Mouse (Mus musculus): ENCODE measurements around the gene Sowaha. TPM values are rescaled to one million over a fixed set of nuclear protein-coding genes. Genes with fewer than 3 reads are reported as not detected.
A peak's percentile ranks its signal among the peaks of the same experiment; 100 is the strongest.
"Not testable (repeated sequence)": the region's sequence is repeated elsewhere in the genome, so short reads cannot be mapped to it uniquely, and the experiment has no call there.

The Sowaha gene
- total RNA-seq, 2 experiments from 2014 or later, result 0.07 TPM

DNA sequence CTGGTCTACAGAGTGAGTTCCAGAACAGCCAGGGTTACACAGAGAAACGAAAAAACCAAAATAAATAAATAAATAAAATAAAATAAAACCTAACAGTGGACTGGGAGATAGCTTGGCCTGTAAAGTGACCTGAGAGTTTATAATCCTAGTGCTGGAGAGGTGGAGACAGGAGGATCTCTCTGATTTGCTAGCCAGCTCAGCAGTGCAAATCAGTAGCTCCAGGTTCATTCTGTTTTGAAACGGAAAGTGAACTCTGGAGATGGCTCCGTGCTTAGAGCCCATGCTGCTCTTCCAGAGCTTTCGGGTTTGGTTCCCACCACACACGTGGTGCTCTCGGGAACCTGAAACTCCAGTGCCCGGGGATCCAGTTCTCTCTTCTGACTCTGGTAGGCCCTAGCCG lies 32.1 kb downstream of the Sowaha start:
- DNase-seq (ENCODE audit: low spot score), result no peak

DNA sequence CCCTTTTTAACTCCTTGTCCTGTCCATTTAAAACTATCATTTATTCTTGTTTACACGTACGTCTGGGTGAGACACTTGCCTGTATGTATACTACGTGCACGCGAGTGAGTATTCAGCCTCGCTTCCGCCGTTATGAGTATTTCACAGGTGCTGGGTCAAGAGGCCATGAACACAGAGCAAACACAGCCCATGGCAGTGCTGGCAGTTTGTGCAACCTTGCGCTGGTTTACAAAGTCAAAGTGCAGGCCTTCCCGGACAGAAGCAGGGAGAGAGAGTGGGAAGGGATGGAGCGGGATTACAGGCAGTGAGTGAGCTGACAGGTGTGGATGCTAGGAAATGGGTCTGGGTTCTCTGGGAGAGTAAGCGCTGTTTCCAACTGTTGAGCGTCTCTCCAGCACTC lies 33.9 kb downstream of the Sowaha start:
- DNase-seq (ENCODE audit: low spot score), result no peak

DNA sequence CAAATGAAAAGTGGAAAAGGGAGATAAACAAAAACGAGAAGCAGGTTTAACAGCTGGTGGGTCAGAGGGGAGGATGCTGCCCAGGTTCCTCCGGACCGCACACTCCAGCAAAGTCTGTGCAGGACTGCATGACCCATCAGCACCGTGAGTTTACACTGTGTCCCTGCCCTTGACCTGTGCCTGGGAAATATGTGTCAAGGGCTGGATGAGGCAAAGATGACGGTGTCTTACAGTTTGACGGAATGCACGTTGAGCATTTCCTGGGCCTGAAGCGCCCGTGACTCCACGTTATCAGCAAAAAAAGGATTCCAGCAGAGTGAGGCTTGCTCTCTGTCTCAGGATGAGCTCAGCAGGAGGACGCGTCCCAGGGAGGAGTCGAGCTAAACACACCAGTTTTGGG lies 34.5 kb downstream of the Sowaha start:
- no peak for DNase-seq (ENCODE audit: low spot score)

DNA sequence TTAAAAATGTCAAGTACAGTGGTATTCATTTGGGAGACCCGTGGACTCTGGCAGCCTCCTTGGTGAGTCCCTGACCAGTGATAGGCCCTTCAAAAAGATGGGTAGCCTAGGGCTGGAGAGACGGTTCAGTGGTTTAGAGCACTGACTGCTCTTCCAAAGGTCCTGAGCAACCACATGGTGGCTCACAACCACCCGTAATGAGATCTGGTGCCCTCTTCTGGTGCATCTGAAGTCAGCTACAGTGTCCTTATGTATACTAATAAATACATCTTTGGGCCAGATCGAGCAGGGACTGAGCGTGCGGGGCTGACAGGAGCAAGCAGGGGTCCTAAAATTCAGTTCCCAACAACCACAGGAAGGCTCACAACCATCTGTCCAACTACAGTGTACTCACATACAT lies 36.2 kb downstream of the Sowaha start:
- peak; percentile 46 for DNase-seq (ENCODE audit: low spot score)

DNA sequence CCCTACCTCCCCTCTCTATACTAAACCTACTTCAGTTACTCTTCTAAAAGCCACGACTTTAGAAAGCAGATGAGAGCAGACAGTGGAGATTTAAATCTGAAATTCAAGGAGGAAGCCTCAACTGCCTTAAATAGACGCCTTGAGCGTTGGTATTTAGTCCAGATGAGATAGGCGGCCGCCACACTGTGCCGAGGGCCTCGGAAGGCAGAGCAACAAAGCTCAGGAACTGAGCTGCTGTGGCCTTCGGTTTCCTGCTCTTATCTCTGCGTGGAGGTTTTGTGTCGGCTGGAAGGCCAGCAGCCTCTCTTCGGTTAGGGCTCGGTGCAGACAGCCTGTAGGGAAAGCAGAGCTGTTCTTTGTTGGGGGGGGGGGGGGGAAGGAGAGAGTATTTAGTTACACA lies 38.2 kb downstream of the Sowaha start:
- DNase-seq (ENCODE audit: low spot score), result no peak

DNA sequence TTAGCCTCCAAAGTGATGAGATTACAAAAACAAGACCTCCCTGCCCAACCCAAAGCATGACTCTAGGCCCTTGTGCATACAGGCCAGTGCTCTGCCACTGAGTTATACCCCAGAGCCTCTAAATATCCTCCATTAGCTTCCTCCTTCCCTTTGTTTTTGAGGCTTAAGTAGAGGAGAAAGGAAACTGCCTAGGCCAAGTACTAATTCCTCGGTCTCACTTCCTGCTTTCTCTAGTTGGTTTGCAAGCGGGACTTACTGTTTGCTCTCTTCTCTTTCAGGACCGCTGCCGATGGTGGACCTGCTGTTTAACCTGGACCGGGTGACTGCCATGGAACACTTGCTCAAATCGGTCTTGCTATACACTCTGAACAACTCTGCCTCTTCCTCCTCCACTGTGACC lies 43.7 kb downstream of the Sowaha start:
- no peak for DNase-seq (ENCODE audit: low spot score)

DNA sequence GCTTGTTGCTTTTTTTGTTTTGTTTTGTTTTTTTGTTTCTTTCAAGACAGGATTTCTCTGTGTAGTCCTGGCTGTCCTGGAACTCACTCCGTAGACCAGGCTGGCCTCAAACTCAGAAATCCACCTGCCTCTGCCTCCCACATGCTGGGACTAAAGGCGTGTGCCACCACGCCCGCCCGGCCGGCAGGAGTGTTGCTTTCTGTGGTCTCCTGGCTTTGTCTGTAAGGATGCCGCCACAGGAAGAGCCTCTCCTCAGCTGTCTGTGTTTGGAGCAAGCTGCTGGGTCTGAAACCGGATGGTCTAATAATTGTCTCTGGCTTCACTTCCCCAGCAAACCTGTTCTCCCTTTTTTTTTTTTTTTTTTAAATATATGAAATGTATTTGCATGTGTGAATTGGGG lies 44.6 kb downstream of the Sowaha start:
- no peak for DNase-seq (ENCODE audit: low spot score)

DNA sequence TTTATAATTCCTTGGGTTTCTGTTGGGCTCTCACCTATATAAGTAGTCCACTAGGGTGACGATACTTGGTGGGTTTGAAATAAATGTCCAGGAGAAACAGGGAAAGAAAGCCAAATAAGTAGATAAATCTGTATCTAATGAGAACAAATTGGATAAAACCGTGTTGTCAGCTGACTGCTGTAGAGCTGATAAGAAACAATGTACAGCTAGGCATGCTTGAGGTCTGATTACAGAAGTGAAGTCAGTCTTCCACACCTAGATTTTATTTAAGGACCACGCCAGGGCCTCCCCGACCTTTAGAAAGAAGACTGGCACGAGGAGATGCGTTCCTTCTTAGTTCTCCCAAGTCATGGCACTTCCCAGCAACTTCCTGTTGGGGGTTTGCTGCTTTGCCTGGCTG lies 47.0 kb downstream of the Sowaha start:
- no peak for DNase-seq (ENCODE audit: low spot score)

DNA sequence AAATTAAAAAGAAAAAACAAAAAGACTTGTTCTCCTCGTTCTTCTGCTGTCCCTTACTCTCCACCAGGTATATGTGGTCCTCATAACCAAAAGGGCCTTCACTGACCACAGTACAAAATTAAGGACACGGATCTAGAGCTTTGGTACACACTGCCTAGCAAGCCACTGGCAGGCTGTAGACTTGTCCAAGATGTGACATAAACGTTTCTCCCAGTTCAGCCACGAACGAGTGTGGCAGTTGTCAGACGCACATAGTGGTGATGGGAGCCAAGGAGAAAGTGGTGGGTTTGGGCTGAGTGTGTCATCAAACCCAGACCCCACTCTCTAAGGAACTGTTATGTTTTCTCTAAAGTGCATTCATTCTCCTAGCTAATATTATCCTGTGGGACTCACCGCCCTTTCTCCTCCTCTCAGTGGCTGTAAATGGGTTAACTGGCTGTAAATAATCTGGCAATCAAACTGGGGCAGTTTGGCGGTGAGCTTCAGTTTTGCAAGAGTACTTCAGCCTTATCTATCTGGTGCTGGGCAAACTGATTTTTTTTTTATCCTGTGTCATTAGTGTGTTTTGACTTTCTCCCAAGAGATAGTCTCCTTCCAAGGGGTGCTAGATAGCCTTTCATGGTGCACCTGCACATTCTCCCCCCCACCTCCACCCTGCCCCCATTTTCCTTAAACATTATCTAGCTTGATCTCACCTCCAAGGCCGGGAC lies 48.6 kb downstream of the Sowaha start:
- DNase-seq (ENCODE audit: low spot score), result no peak

DNA sequence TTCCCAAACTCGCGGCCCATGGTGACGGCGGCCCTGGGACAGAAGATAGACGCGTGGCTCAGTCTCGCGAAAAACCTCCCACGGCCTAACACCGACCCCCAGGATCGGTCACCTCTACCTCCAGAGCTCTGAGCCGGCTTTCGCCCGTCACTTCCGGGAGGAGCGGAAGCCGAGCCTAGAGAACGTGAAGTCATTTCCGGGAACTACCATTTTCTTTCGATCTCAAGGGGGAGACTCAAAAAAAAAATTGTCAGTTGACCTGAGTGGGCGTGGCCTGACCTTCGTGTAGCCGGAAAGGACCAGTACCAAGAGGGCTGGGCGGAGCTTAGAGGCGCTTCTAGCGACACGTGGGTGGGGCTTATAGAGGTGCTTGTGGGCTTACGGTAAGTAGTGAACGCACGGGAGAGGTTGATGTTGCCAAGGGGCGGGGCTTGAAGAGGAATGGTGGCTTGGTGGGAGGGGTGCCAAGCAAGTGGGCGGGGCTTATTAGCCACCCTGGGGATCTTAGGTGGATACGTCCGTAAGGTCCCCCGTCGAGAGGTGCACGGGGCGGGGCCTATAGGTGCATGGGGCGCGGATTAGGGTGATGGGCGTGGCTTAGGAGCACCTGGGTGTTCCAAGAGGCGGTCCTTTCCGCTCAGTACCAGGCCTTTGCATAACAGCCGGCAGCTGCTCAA lies 49.3 kb downstream of the Sowaha start, which contains the start of the genes Uqcrq and Gdf9:
Gene Uqcrq, minus strand, starts transcription at position 162 of the 677 bp plus-strand sequence.
Gene Gdf9, plus strand, starts transcription at position 354 of the 677 bp plus-strand sequence.
- peak; percentile 99 for DNase-seq (ENCODE audit: low spot score)

DNA sequence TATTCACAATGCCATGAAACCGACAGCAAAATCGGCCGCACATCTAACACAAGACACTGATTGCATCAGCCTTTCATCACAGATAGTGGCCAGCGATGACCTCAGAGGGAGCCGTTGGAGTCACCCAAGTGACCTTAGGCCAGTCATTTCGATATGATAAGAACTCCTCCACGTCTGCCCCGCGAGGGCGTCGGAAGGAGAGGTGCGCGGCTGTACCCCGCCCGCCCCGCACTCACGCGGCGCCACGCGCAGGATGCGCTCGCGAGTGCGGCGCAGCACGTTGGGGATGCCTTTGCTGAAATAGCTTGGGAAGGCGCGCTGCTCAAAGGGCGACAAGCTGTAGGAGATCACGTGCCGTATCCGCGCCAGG lies 49.8 kb downstream of the Sowaha start:
- no peak for DNase-seq (ENCODE audit: low spot score)

DNA sequence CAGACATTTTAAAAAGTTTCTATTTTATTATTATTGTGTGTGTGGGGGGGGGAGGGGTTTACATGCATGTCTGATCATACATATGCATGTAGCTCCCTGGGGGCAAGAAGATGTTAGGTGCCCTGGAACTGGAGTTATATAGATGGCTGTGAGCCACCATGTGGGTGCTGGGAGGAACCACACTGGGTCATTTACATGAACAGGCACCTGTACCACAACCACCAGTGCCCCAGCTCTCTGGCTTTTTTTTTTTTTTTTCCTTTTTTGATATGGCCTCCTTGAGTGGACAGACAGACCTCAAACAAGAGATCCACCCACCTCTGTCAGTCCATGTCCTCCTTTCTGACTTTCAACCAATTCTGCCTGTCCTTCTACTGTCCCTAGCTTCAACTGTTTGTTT lies 50.9 kb downstream of the Sowaha start:
- no peak for DNase-seq (ENCODE audit: low spot score)

DNA sequence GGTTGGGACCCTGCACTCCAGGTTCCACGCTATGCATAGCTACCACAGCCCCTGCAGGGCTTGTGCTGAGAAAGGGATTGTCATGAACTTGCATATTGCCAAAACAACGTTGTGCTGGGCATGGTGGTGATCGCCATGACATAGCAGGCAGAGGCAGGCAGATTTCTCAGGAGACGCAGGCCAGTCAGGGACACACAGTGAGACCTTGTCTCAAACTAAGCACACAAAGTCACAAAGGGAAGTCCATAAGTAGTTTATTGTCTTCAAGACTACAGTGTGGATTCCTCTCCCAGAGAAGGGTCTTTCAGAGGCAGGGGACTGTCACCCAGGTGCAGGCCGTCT lies 51.4 kb downstream of the Sowaha start:
- DNase-seq (ENCODE audit: low spot score), result no peak

DNA sequence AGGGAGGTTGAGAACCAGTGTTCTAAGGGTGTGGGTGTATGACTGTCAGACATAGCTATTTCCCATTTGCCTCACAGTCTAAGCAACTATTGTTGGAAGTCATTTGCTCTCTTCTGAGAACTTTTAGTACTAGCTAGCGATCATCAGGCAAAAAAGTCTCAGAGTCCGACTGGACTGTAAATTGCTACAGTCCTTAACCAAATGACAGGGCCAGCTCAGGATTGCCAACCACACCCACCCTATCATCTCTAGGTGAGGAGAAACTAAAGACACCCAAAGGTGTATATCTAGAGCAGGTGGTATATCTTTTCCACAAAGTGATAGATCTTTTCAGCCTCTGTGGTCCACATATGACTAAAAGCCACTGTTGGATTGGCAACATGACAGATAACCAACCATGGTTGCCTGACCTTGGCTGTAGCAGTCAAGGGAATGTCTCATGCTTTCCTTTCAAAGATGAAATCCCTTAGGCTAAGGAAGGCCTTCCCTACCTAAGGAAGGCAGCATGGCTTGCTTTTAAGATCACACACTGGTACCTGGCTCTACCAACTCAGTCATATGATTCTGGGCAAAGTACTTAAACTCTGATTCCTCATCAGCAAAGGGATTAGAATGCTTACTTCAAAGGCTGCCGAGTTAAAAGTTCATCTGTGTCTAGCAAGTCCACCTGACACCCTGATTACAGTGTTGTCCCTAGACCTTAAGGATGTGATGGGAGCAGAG lies 51.9 kb downstream of the Sowaha start:
- DNase-seq (ENCODE audit: low spot score), result no peak

DNA sequence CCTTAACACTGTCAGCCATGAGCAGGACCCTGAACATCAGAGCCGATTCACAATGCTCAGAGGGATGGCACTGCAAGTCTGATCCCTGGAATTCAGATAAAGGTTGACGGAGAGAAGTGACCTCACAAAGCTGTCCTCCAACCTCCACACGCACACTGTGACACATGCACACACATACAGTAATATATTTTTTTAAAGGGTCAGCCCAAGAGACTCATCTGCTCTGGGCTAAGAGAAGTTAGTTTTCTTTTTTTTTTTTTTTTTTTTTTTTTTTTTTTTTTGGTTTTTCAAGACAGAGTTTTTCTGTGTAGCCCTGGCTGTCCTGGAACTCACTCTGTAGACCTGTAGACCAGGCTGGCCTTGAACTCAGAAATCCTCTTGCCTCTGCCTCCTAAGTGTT lies 53.2 kb downstream of the Sowaha start:
- not testable (repeated sequence) for DNase-seq (ENCODE audit: low spot score)

Other genes with a start within 250 kb of the Sowaha start
- gene Hspa4, start 179.8 kb downstream of the Sowaha start, total RNA-seq (2021), result 10 to 100 TPM; 74.3 to 95.8 TPM
- gene Zcchc10, start 155.6 kb downstream of the Sowaha start, total RNA-seq (2021), result 1 to 10 TPM; 7.4 to 7.8 TPM
- gene Aff4, start 129.4 kb downstream of the Sowaha start, total RNA-seq (2021), result 10 to 100 TPM; 90.1 to 93.8 TPM
- not detected for gene Leap2, start 57.1 kb downstream of the Sowaha start, total RNA-seq (2021)
- 1,000 to 10,000 TPM; 1,298 to 1,311 TPM for gene Uqcrq, start 49.4 kb downstream of the Sowaha start, total RNA-seq (2021)
- under 1 TPM; 0.11 to 0.17 TPM for gene Gdf9, start 49.3 kb downstream of the Sowaha start, total RNA-seq (2021)
- gene Gm10447, start 23.2 kb downstream of the Sowaha start, total RNA-seq (2021), result not detected
- gene Shroom1, start 23.1 kb downstream of the Sowaha start, total RNA-seq (2021), result under 1 TPM; 0.71 to 0.73 TPM
- gene Gm9837, start 9.8 kb downstream of the Sowaha start, total RNA-seq (2021), result not detected
- not detected for gene Gm9945, start 108 bp downstream of the Sowaha start, total RNA-seq (2021)
- gene Sept8, start 39.0 kb upstream of the Sowaha start, total RNA-seq (2021), result 10 to 100 TPM in 1 of 2 experiments, 1 to 10 TPM in 1; 8.4 to 10.3 TPM
- gene Kif3a, start 87.1 kb upstream of the Sowaha start, total RNA-seq (2021), result 1 to 10 TPM; 4.5 to 5.0 TPM
- gene Il4, start 138.4 kb upstream of the Sowaha start, total RNA-seq (2021), result not detected
- gene Il13, start 154.4 kb upstream of the Sowaha start, total RNA-seq (2021), result not detected
- 1 to 10 TPM; 4.3 to 5.4 TPM for gene Rad50, start 227.0 kb upstream of the Sowaha start, total RNA-seq (2021)
- gene Il5, start 240.5 kb upstream of the Sowaha start, total RNA-seq (2021), result not detected